Mouse (Mus musculus): ENCODE measurements around the gene Unc45b. TPM values are rescaled to one million over a fixed set of nuclear protein-coding genes. Genes with fewer than 3 reads are reported as not detected.
"Not testable (repeated sequence)": the region's sequence is repeated elsewhere in the genome, so short reads cannot be mapped to it uniquely, and the experiment has no call there.

The Unc45b gene
- polyA plus RNA-seq, 1 experiment, result 4.0 TPM

GRCm38 (mm10) chr11:82947457-82947856, 37.1 kb downstream of the Unc45b start:
- DNase-seq (ENCODE audit: low read depth), result no peak

- DNase-seq (ENCODE audit: low read depth), result no peak
Measured at GRCm38 (mm10) chr11:82949036-82949435, 38.7 kb downstream of the Unc45b start.

GRCm38 (mm10) chr11:82950736-82951481, 40.6 kb downstream of the Unc45b start, which contains the start of gene Slfn5:
Gene Slfn5, plus strand, starts transcription at chr11:82951349.
- DNase-seq (ENCODE audit: low read depth), result no peak

GRCm38 (mm10) chr11:82951865-82952611, 41.7 kb downstream of the Unc45b start:
- DNase-seq (ENCODE audit: low read depth), result no peak

- DNase-seq (ENCODE audit: low read depth), result no peak
Measured at GRCm38 (mm10) chr11:82952612-82953542, 42.5 kb downstream of the Unc45b start.

GRCm38 (mm10) chr11:82954631-82955030, 44.3 kb downstream of the Unc45b start:
- no peak for DNase-seq (ENCODE audit: low read depth)

- DNase-seq (ENCODE audit: low read depth), result no peak
Measured at GRCm38 (mm10) chr11:82956925-82957324, 46.6 kb downstream of the Unc45b start.

GRCm38 (mm10) chr11:82959613-82960012, 49.3 kb downstream of the Unc45b start:
- DNase-seq (ENCODE audit: low read depth), result no peak

- DNase-seq (ENCODE audit: low read depth), result no peak
Measured at GRCm38 (mm10) chr11:82961743-82962142, 51.4 kb downstream of the Unc45b start.

- DNase-seq (ENCODE audit: low read depth), result no peak
Measured at GRCm38 (mm10) chr11:82962215-82962614, 51.9 kb downstream of the Unc45b start.

GRCm38 (mm10) chr11:82970712-82971589, 60.6 kb downstream of the Unc45b start:
- no peak for DNase-seq (ENCODE audit: low read depth)

GRCm38 (mm10) chr11:82971590-82971974, 61.2 kb downstream of the Unc45b start:
- no peak for DNase-seq (ENCODE audit: low read depth)

GRCm38 (mm10) chr11:82973916-82974315, 63.6 kb downstream of the Unc45b start:
- DNase-seq (ENCODE audit: low read depth), result no peak

GRCm38 (mm10) chr11:82982409-82982808, 72.1 kb downstream of the Unc45b start:
- DNase-seq (ENCODE audit: low read depth), result not testable (repeated sequence)

GRCm38 (mm10) chr11:82983193-82983592, 72.8 kb downstream of the Unc45b start:
- no peak for DNase-seq (ENCODE audit: low read depth)

- DNase-seq (ENCODE audit: low read depth), result no peak
Measured at GRCm38 (mm10) chr11:82987621-82988020, 77.3 kb downstream of the Unc45b start.

GRCm38 (mm10) chr11:82989357-82989756, 79.0 kb downstream of the Unc45b start:
- DNase-seq (ENCODE audit: low read depth), result no peak

- not testable (repeated sequence) for DNase-seq (ENCODE audit: low read depth)
Measured at GRCm38 (mm10) chr11:82990612-82991385, 80.4 kb downstream of the Unc45b start.

- DNase-seq (ENCODE audit: low read depth), result no peak
Measured at GRCm38 (mm10) chr11:82991469-82992166, 81.3 kb downstream of the Unc45b start, which contains the start of gene Slfn9. Gene Slfn9, minus strand, starts transcription at chr11:82991830.
